Mouse (Mus musculus): ENCODE measurements around the gene Rgs19. TPM values are rescaled to one million over a fixed set of nuclear protein-coding genes. Genes with fewer than 3 reads are reported as not detected.
A peak's percentile ranks its signal among the peaks of the same experiment; 100 is the strongest.

The Rgs19 gene
- polyA plus RNA-seq, 1 experiment: 209 TPM

DNA sequence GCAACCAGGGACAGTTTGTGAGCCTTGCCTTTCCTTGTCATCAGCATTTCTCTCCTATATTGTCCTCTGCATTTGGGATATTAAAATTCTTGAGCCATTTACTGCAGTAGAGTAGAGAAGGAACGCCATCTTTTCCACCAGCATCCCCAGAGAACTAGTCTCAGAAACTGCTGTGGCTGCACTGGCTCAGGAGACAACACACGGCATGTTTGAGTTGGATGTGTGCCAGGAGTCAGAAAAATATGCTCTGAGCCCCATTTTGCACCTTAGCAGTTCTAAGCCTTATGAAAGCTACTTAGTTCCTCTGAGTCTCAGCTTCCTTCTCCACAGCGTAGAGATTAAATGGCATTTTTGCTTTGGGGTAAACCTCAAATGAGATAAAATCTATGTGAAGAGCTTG is 23.2 kb upstream of the Rgs19 start:
- DNase-seq (ENCODE audit: low read depth in 1 of 2, low spot score in 2 of 2): no peak
- TF ChIP-seq CTCF (IDR thresholded peaks at IDR 0.05; ENCODE audit: extremely low read depth, insufficient read depth, insufficient read length, insufficient replicate concordance): no peak
- no peak for TF ChIP-seq POLR2A (IDR thresholded peaks at IDR 0.05; ENCODE audit: low read depth, low read length)
- H3K27ac ChIP-seq (ENCODE audit: insufficient read depth, low read length): no peak overlapping the region
- H3K27me3 ChIP-seq (ENCODE audit: control insufficient read depth, insufficient read depth, low read length): no peaks in the 10 kb centered on the region
- H3K36me3 ChIP-seq (ENCODE audit: control insufficient read depth, insufficient read depth, low read length): no peaks in the 10 kb centered on the region
- H3K4me3 ChIP-seq (ENCODE audit: extremely low read depth, insufficient read depth, insufficient read length): no peak overlapping the region
- no peaks in the 10 kb centered on the region for H3K4me1 ChIP-seq (ENCODE audit: control insufficient read depth, insufficient read depth, insufficient read length)
- WGBS: 30% methylated on average over 3 of the region's 3 CpGs

GRCm38 (mm10) chr2:181715382-181715781 is 21.6 kb upstream of the Rgs19 start:
- H3K36me3 ChIP-seq (ENCODE audit: control insufficient read depth, insufficient read depth, low read length): no peaks in the 10 kb centered on the region
- 78% methylated on average over 3 of the region's 3 CpGs for WGBS
- DNase-seq (ENCODE audit: low read depth in 1 of 2, low spot score in 2 of 2): no peak
- TF ChIP-seq CTCF (IDR thresholded peaks at IDR 0.05; ENCODE audit: extremely low read depth, insufficient read depth, insufficient read length, insufficient replicate concordance) (no peak), POLR2A (IDR thresholded peaks at IDR 0.05; ENCODE audit: low read depth, low read length) (no peak)
- no peaks in the 10 kb centered on the region for H3K4me1 ChIP-seq (ENCODE audit: control insufficient read depth, insufficient read depth, insufficient read length)
- H3K27ac ChIP-seq (ENCODE audit: insufficient read depth, low read length): no peak overlapping the region
- H3K27me3 ChIP-seq (ENCODE audit: control insufficient read depth, insufficient read depth, low read length): no peaks in the 10 kb centered on the region
- no peak overlapping the region for H3K4me3 ChIP-seq (ENCODE audit: extremely low read depth, insufficient read depth, insufficient read length)

DNA sequence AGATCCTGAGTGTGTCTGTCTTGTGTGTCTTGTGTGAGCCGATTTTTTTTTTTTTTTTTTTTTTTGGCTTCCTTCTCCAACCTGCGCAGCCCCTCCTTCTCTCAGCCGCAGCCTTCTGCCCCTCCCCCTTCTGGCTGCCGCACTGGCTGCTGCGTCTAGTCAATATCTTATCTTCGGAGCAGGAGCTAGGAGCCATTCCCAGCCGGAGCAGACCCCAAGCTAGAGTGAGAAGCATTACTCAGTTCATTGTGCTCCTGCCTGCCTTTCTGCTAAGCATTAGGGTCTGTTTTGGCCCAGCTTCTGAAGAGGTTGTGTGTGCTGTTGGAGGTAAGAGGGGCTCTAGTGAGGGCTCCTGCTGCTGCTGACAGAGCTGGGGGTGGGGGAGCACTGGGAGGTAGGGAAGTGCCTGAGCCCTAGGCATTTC is 21.1 kb upstream of the Rgs19 start, which contains the start of gene Oprl1:
Oprl1 (plus strand) TSS at position 114 of the 424 bp plus-strand sequence.
- H3K27ac ChIP-seq (ENCODE audit: insufficient read depth, low read length): no peak within 1 kb of the TSS
- no peaks in the 10 kb centered on the region for H3K36me3 ChIP-seq (ENCODE audit: control insufficient read depth, insufficient read depth, low read length)
- TF ChIP-seq POLR2A (IDR thresholded peaks at IDR 0.05; ENCODE audit: low read depth, low read length): no peak
- TF ChIP-seq CTCF (IDR thresholded peaks at IDR 0.05; ENCODE audit: extremely low read depth, insufficient read depth, insufficient read length, insufficient replicate concordance): no peak
- no peaks in the 10 kb centered on the region for H3K27me3 ChIP-seq (ENCODE audit: control insufficient read depth, insufficient read depth, low read length)
- no peak within 1 kb of the TSS for H3K4me3 ChIP-seq (ENCODE audit: extremely low read depth, insufficient read depth, insufficient read length)
- H3K4me1 ChIP-seq (ENCODE audit: control insufficient read depth, insufficient read depth, insufficient read length): no peaks in the 10 kb centered on the region
- DNase-seq (ENCODE audit: low read depth in 1 of 2, low spot score in 2 of 2): no peak
- 5% methylated on average over 7 of the region's 7 CpGs for WGBS

DNA sequence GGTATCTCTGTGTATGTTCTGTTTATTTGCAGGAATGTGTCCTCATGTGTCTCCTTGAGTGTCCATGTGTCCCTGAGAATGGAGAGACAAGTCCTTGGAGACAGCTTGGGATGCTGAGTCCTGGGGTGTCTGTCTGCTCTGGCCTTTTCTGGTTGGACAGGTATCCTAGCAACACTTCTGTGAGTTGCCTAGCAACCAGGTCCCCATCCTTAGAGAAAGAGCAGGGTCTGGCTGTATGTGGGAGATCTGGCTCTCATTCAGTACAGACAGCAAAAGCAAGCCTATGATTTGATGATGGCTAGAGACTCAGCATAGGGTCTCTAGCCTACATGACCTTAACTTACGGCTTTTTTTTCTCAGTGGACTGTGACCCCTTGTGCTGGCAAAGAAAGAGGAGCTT is 20.0 kb upstream of the Rgs19 start:
- H3K27ac ChIP-seq (ENCODE audit: insufficient read depth, low read length): no peak overlapping the region
- H3K4me1 ChIP-seq (ENCODE audit: control insufficient read depth, insufficient read depth, insufficient read length): no peaks in the 10 kb centered on the region
- DNase-seq (ENCODE audit: low read depth in 1 of 2, low spot score in 2 of 2): no peak
- WGBS: 93% methylated on average over 1 of the region's 1 CpGs
- no peak overlapping the region for H3K4me3 ChIP-seq (ENCODE audit: extremely low read depth, insufficient read depth, insufficient read length)
- no peaks in the 10 kb centered on the region for H3K27me3 ChIP-seq (ENCODE audit: control insufficient read depth, insufficient read depth, low read length)
- H3K36me3 ChIP-seq (ENCODE audit: control insufficient read depth, insufficient read depth, low read length): no peaks in the 10 kb centered on the region
- TF ChIP-seq CTCF (IDR thresholded peaks at IDR 0.05; ENCODE audit: extremely low read depth, insufficient read depth, insufficient read length, insufficient replicate concordance): no peak
- no peak for TF ChIP-seq POLR2A (IDR thresholded peaks at IDR 0.05; ENCODE audit: low read depth, low read length)

GRCm38 (mm10) chr2:181706668-181707067 is 12.9 kb upstream of the Rgs19 start:
- Histone ChIP-seq H3K4me1 (ENCODE audit: control insufficient read depth, insufficient read depth, insufficient read length) (no peaks in the 10 kb centered on the region), H3K4me3 (ENCODE audit: extremely low read depth, insufficient read depth, insufficient read length) (no peak overlapping the region), H3K27ac (ENCODE audit: insufficient read depth, low read length) (no peak overlapping the region), H3K27me3 (ENCODE audit: control insufficient read depth, insufficient read depth, low read length) (no peaks in the 10 kb centered on the region), H3K36me3 (ENCODE audit: control insufficient read depth, insufficient read depth, low read length) (no peaks in the 10 kb centered on the region)
- peak; percentile 35 to 42 for DNase-seq (ENCODE audit: low read depth in 1 of 2, low spot score in 2 of 2)
- TF ChIP-seq CTCF (IDR thresholded peaks at IDR 0.05; ENCODE audit: extremely low read depth, insufficient read depth, insufficient read length, insufficient replicate concordance) (peak; percentile 35; the same call in 1 of the 2 replicates), POLR2A (IDR thresholded peaks at IDR 0.05; ENCODE audit: low read depth, low read length) (no peak)
- WGBS: 31% methylated on average over 4 of the region's 4 CpGs

DNA sequence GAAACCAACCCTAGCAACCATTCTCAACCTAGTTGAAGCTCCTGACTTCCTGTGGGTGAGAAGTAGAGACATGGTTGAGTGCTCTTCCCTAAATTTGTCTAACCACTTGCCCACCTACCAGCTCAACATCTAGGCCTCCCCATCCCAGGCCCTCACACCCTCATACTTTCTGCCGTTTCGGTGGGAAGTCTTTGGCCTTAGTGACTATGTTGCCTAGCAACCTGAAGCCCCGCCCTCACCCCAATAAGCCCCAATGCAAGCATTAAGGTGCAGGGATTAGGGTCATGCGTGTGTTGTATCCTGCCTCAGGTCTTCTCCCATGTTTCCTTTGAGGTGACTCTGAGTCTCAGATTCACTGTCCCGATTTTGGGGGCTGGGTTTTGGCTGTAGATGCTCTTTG is 4.5 kb upstream of the Rgs19 start, which contains the start of gene Lkaaear1:
Lkaaear1 (minus strand) TSS at position 202 of the 400 bp plus-strand sequence.
- Histone ChIP-seq H3K4me3 (ENCODE audit: extremely low read depth, insufficient read depth, insufficient read length) (no peak within 1 kb of the TSS), H3K27ac (ENCODE audit: insufficient read depth, low read length) (no peak within 1 kb of the TSS), H3K27me3 (ENCODE audit: control insufficient read depth, insufficient read depth, low read length) (no peaks in the 10 kb centered on the region), H3K36me3 (ENCODE audit: control insufficient read depth, insufficient read depth, low read length) (no peaks in the 10 kb centered on the region), H3K4me1 (ENCODE audit: control insufficient read depth, insufficient read depth, insufficient read length) (peaks cover 5% of the 10 kb centered on the region; the same call in 1 of the 2 replicates)
- TF ChIP-seq CTCF (IDR thresholded peaks at IDR 0.05; ENCODE audit: extremely low read depth, insufficient read depth, insufficient read length, insufficient replicate concordance) (no peak), POLR2A (IDR thresholded peaks at IDR 0.05; ENCODE audit: low read depth, low read length) (no peak)
- no peak for DNase-seq (ENCODE audit: low read depth in 1 of 2, low spot score in 2 of 2)
- WGBS: 49% methylated on average over 5 of the region's 5 CpGs

DNA sequence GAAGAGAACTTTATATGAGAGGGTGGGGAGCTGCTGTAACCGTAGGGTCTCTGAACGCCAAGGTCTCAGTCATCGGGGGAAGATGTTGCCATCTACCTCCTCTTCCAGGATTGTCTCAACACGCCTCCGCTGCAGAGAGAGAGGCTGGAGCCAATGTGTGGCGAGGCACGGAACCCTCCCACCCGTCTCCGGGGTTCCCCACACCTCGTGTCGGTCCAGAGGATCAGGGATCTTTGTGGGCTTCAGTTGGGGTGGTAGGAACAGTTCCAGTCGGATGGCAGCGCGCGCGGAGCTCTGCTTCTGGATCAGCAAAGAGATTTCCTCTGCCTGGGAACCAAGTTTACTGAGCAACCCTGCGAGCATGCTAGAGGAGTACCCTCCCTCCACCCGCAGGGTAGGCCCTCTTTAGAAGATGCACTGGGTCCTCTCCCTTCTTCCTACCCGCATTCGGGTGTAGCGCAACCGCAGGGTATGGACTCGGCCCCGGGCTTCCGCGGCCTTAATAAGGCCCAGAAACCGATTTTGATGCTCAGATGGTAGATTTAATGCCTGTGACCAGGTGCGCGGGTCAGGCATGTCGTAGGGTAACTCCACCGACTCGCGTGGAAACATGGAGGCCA is 3.1 kb upstream of the Rgs19 start:
- Histone ChIP-seq H3K27ac (ENCODE audit: insufficient read depth, low read length) (no peak overlapping the region), H3K27me3 (ENCODE audit: control insufficient read depth, insufficient read depth, low read length) (no peaks in the 10 kb centered on the region), H3K36me3 (ENCODE audit: control insufficient read depth, insufficient read depth, low read length) (no peaks in the 10 kb centered on the region), H3K4me3 (ENCODE audit: extremely low read depth, insufficient read depth, insufficient read length) (no peak overlapping the region), H3K4me1 (ENCODE audit: control insufficient read depth, insufficient read depth, insufficient read length) (peaks cover 11% of the 10 kb centered on the region; the same call in 1 of the 2 replicates)
- WGBS: 92% methylated on average over 33 of the region's 33 CpGs
- DNase-seq (ENCODE audit: low read depth in 1 of 2, low spot score in 2 of 2): no peak
- TF ChIP-seq POLR2A (IDR thresholded peaks at IDR 0.05; ENCODE audit: low read depth, low read length) (no peak), CTCF (IDR thresholded peaks at IDR 0.05; ENCODE audit: extremely low read depth, insufficient read depth, insufficient read length, insufficient replicate concordance) (no peak)
